Mouse (Mus musculus): ENCODE results near the gene Zzz3. TPM values are rescaled to one million over a fixed set of nuclear protein-coding genes. Genes with fewer than 3 reads are reported as not detected.

The Zzz3 gene
- polyA plus RNA-seq, 1 experiment from 2014 or later = 36.0 TPM

- peaks cover 14% of the 10 kb centered on the region for H3K4me1 ChIP-seq (replicated peaks)
- no peak for ATAC-seq (ENCODE audit: low FRiP score)
These were observed 36.1 kb upstream of the Zzz3 start for GRCm38 (mm10) chr3:152359151-152359550.

GRCm38 (mm10) chr3:152364181-152364580 lies 31.1 kb upstream of the Zzz3 start:
- WGBS = 86% methylated on average over 2 of the region's 2 CpGs
- H3K9ac ChIP-seq = no peak overlapping the region
- no peak overlapping the region for H3K4me2 ChIP-seq
- H3K27me3 ChIP-seq = no peaks in the 10 kb centered on the region
- no peaks in the 10 kb centered on the region for H3K4me1 ChIP-seq (replicated peaks)
- peaks cover 92% of the 10 kb centered on the region for H3K36me3 ChIP-seq
- no peaks in the 10 kb centered on the region for H3K9me3 ChIP-seq
- no peak for ATAC-seq (ENCODE audit: low FRiP score)
- H3K27ac ChIP-seq = no peak overlapping the region
- no peak overlapping the region for H3K4me3 ChIP-seq

More at GRCm38 (mm10) chr3:152359151-152359550, 36.1 kb upstream of the Zzz3 start:
- H3K36me3 ChIP-seq = peaks cover 48% of the 10 kb centered on the region
- no peaks in the 10 kb centered on the region for H3K27me3 ChIP-seq
- H3K9me3 ChIP-seq = no peaks in the 10 kb centered on the region
- no peak overlapping the region for H3K9ac ChIP-seq
- no peak overlapping the region for H3K4me3 ChIP-seq
- H3K4me2 ChIP-seq = no peak overlapping the region
- no peak overlapping the region for H3K27ac ChIP-seq
- 96% methylated on average over 7 of the region's 7 CpGs for WGBS

GRCm38 (mm10) chr3:152376063-152376462 lies 19.2 kb upstream of the Zzz3 start:
- WGBS = 93% methylated on average over 4 of the region's 4 CpGs
- Histone ChIP-seq H3K36me3 (peaks cover 85% of the 10 kb centered on the region), H3K27me3 (no peaks in the 10 kb centered on the region), H3K9me3 (no peaks in the 10 kb centered on the region), H3K9ac (no peak overlapping the region), H3K4me1 (replicated peaks) (no peaks in the 10 kb centered on the region), H3K4me3 (no peak overlapping the region), H3K27ac (no peak overlapping the region), H3K4me2 (no peak overlapping the region)
- no peak for ATAC-seq (ENCODE audit: low FRiP score)

GRCm38 (mm10) chr3:152384106-152384505 lies 11.2 kb upstream of the Zzz3 start:
- Histone ChIP-seq H3K4me2 (no peak overlapping the region), H3K4me3 (no peak overlapping the region), H3K27ac (no peak overlapping the region), H3K27me3 (no peaks in the 10 kb centered on the region), H3K36me3 (peaks cover 74% of the 10 kb centered on the region), H3K4me1 (replicated peaks) (no peaks in the 10 kb centered on the region), H3K9me3 (no peaks in the 10 kb centered on the region), H3K9ac (no peak overlapping the region)
- no peak for ATAC-seq (ENCODE audit: low FRiP score)
- WGBS = 70% methylated on average over 11 of the region's 11 CpGs

GRCm38 (mm10) chr3:152396278-152396987 lies 1.2 kb downstream of the Zzz3 start:
- under 1% methylated on average over 98 of the region's 102 CpGs for WGBS
- Histone ChIP-seq H3K9ac (peak overlapping the region; percentile 91), H3K4me3 (peak overlapping the region; percentile 77), H3K27ac (peak overlapping the region; percentile 99), H3K4me2 (peak overlapping the region; percentile 85), H3K36me3 (peaks cover 8% of the 10 kb centered on the region), H3K9me3 (no peaks in the 10 kb centered on the region), H3K4me1 (replicated peaks) (peaks cover 42% of the 10 kb centered on the region), H3K27me3 (no peaks in the 10 kb centered on the region)
- ATAC-seq (ENCODE audit: low FRiP score) = peak; percentile 93

GRCm38 (mm10) chr3:152396988-152397314 lies 1.7 kb downstream of the Zzz3 start:
- Histone ChIP-seq H3K9me3 (no peaks in the 10 kb centered on the region), H3K4me1 (replicated peaks) (peaks cover 47% of the 10 kb centered on the region), H3K4me2 (peak overlapping the region; percentile 85), H3K36me3 (peaks cover 6% of the 10 kb centered on the region; the same call in 1 of the 2 replicates), H3K4me3 (peak overlapping the region; percentile 77), H3K27ac (peak overlapping the region; percentile 99), H3K27me3 (no peaks in the 10 kb centered on the region), H3K9ac (peak overlapping the region; percentile 91)
- no peak; the same call in 1 of the 2 replicates for ATAC-seq (ENCODE audit: low FRiP score)
- 2% methylated on average over 10 of the region's 10 CpGs for WGBS

GRCm38 (mm10) chr3:152397335-152397940 lies 2.2 kb downstream of the Zzz3 start:
- Histone ChIP-seq H3K27ac (peak overlapping the region; percentile 99), H3K4me3 (peak overlapping the region; percentile 77), H3K9me3 (no peaks in the 10 kb centered on the region), H3K4me1 (replicated peaks) (peaks cover 52% of the 10 kb centered on the region), H3K27me3 (no peaks in the 10 kb centered on the region), H3K9ac (peak overlapping the region; percentile 91), H3K36me3 (0 out of 2 replicates have a peak, but pooled peaks cover 3% of the 10 kb centered on the region), H3K4me2 (peak overlapping the region; percentile 85)
- ATAC-seq (ENCODE audit: low FRiP score) = no peak
- 64% methylated on average over 9 of the region's 9 CpGs for WGBS

- no peaks in the 10 kb centered on the region for H3K36me3 ChIP-seq
- H3K9me3 ChIP-seq = no peaks in the 10 kb centered on the region
- no peaks in the 10 kb centered on the region for H3K27me3 ChIP-seq
- peaks cover 44% of the 10 kb centered on the region for H3K4me1 ChIP-seq (replicated peaks)
- WGBS = 92% methylated on average over 5 of the region's 5 CpGs
- H3K4me3 ChIP-seq = no peak overlapping the region
- no peak for ATAC-seq (ENCODE audit: low FRiP score)
- H3K4me2 ChIP-seq = no peak overlapping the region
- no peak overlapping the region for H3K9ac ChIP-seq
- H3K27ac ChIP-seq = no peak overlapping the region
These were observed 5.2 kb downstream of the Zzz3 start for GRCm38 (mm10) chr3:152400441-152400840.

- Histone ChIP-seq H3K36me3 (no peaks in the 10 kb centered on the region), H3K9me3 (no peaks in the 10 kb centered on the region), H3K4me1 (replicated peaks) (peaks cover 44% of the 10 kb centered on the region), H3K27ac (no peak overlapping the region), H3K4me3 (no peak overlapping the region), H3K4me2 (no peak overlapping the region), H3K9ac (no peak overlapping the region), H3K27me3 (no peaks in the 10 kb centered on the region)
- no peak for ATAC-seq (ENCODE audit: low FRiP score)
- 85% methylated on average over 3 of the region's 3 CpGs for WGBS
These were observed 5.6 kb downstream of the Zzz3 start for GRCm38 (mm10) chr3:152400875-152401274.

GRCm38 (mm10) chr3:152401964-152402670 lies 6.8 kb downstream of the Zzz3 start:
- no peak overlapping the region for H3K27ac ChIP-seq
- WGBS = 78% methylated on average over 7 of the region's 7 CpGs
- H3K9me3 ChIP-seq = no peaks in the 10 kb centered on the region
- H3K4me3 ChIP-seq = no peak overlapping the region
- no peaks in the 10 kb centered on the region for H3K27me3 ChIP-seq
- no peak for ATAC-seq (ENCODE audit: low FRiP score)
- H3K4me1 ChIP-seq (replicated peaks) = peaks cover 42% of the 10 kb centered on the region
- H3K9ac ChIP-seq = no peak overlapping the region
- H3K36me3 ChIP-seq = no peaks in the 10 kb centered on the region
- no peak overlapping the region for H3K4me2 ChIP-seq

- no peak overlapping the region for H3K4me2 ChIP-seq
- H3K4me3 ChIP-seq = no peak overlapping the region
- H3K36me3 ChIP-seq = no peaks in the 10 kb centered on the region
- H3K9me3 ChIP-seq = no peaks in the 10 kb centered on the region
- 88% methylated on average over 3 of the region's 3 CpGs for WGBS
- H3K27me3 ChIP-seq = no peaks in the 10 kb centered on the region
- no peak for ATAC-seq (ENCODE audit: low FRiP score)
- peaks cover 36% of the 10 kb centered on the region for H3K4me1 ChIP-seq (replicated peaks)
- no peak overlapping the region for H3K9ac ChIP-seq
- no peak overlapping the region for H3K27ac ChIP-seq
These were observed 7.4 kb downstream of the Zzz3 start for GRCm38 (mm10) chr3:152402671-152403066.

- 85% methylated on average over 2 of the region's 2 CpGs for WGBS
- no peak for ATAC-seq (ENCODE audit: low FRiP score)
- H3K27ac ChIP-seq = no peak overlapping the region
- no peaks in the 10 kb centered on the region for H3K9me3 ChIP-seq
- H3K4me1 ChIP-seq (replicated peaks) = peaks cover 28% of the 10 kb centered on the region
- H3K4me2 ChIP-seq = no peak overlapping the region
- no peak overlapping the region for H3K4me3 ChIP-seq
- no peak overlapping the region for H3K9ac ChIP-seq
- no peaks in the 10 kb centered on the region for H3K36me3 ChIP-seq
- no peaks in the 10 kb centered on the region for H3K27me3 ChIP-seq
These were observed 8.6 kb downstream of the Zzz3 start for GRCm38 (mm10) chr3:152403827-152404226.
